Mouse (Mus musculus) bone marrow macrophage, adult 2 months (primary cell): ENCODE measurements at regions not wholly inside any gene's neighbourhood (a gene's known extent, or its start where the extent isn't known, plus 50 kb on each side); places are given as distances from the start of the nearest gene placed in this dataset.

ENCODE experiments used
- CTCF ChIP-seq: IDR thresholded peaks from 2 replicates; pipeline ENCODE4 v1.5.1; 2012; ENCODE audit warnings: low read depth, mild to moderate bottlenecking, low read length, moderate library complexity
- POLR2A ChIP-seq: IDR thresholded peaks from 2 replicates; pipeline ENCODE4 v1.6.1; 2012; ENCODE audit warnings: mild to moderate bottlenecking, low read depth, low read length, borderline replicate concordance

- TF ChIP-seq CTCF (no peak), POLR2A (no peak)
Observed at GRCm38 (mm10) chr7:129794276-129794675, 202.6 kb downstream of the Wdr11 start.
